Mouse (Mus musculus): ENCODE results near the gene Scube1. TPM values are rescaled to one million over a fixed set of nuclear protein-coding genes. Genes with fewer than 3 reads are reported as not detected.

Scube1 gene
- polyA plus RNA-seq, 1 experiment = 2.9 TPM

DNA sequence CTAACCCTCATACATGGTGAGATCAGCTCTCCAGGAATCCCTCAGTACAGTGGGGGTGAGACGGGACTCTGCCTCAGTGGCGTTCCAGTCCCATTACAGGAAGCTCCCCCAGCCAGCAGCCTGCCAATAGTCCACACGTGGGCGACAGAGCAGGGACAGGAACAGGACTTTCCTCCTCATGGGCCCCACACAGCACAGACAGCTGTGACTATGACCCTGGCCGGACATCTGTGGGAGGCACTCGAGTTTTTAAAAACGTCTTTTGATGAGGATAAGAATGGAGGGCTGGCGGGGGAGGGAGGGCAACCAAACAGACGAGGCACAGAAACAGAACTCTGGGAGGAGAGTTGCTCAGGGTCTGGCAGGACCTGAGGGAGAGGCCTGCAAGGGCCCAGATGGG is 38.2 kb downstream of the Scube1 start:
- TF ChIP-seq POLR2A (IDR thresholded peaks at IDR 0.05; ENCODE audit: borderline replicate concordance, insufficient read depth, low read length) = no peak
- TF ChIP-seq CTCF (IDR thresholded peaks at IDR 0.05; ENCODE audit: borderline replicate concordance, insufficient read depth, low read depth, low read length) = no peak
- H3K27me3 ChIP-seq (ENCODE audit: control insufficient read depth, insufficient read depth, low read length) = no peaks in the 10 kb centered on the region
- DNase-seq = no peak
- 65% methylated on average over 9 of the region's 9 CpGs for WGBS
- no peak overlapping the region for H3K27ac ChIP-seq (ENCODE audit: insufficient read depth, low read length)
- no peaks in the 10 kb centered on the region for H3K4me1 ChIP-seq (ENCODE audit: control insufficient read depth, insufficient read depth, low read length)
- no peak overlapping the region for H3K4me3 ChIP-seq (replicated peaks; ENCODE audit: insufficient read depth, low read depth, low read length)

DNA sequence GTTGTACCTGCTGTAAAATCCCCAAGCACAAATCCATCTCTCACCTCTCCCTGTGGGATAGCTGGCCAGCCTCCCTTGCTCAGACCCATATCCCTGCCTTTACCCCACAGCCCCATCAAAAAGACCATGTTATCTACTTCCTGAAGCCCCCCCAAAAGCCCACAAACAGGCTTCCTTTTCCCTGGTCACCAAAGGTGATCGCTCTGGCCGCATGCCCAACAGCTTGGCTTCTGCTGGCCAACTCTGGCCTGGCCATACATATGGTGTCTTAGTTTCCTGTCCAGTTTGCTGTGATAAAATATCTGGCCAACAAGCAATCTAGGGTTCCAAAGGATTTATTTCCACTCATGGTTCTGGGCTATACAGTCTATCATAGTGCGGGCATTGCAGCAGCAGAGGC is 38.9 kb downstream of the Scube1 start:
- no peak for DNase-seq
- no peak for TF ChIP-seq POLR2A (IDR thresholded peaks at IDR 0.05; ENCODE audit: borderline replicate concordance, insufficient read depth, low read length)
- no peak for TF ChIP-seq CTCF (IDR thresholded peaks at IDR 0.05; ENCODE audit: borderline replicate concordance, insufficient read depth, low read depth, low read length)
- H3K27me3 ChIP-seq (ENCODE audit: control insufficient read depth, insufficient read depth, low read length) = no peaks in the 10 kb centered on the region
- H3K27ac ChIP-seq (ENCODE audit: insufficient read depth, low read length) = no peak overlapping the region
- 74% methylated on average over 3 of the region's 3 CpGs for WGBS
- H3K4me1 ChIP-seq (ENCODE audit: control insufficient read depth, insufficient read depth, low read length) = no peaks in the 10 kb centered on the region
- no peak overlapping the region for H3K4me3 ChIP-seq (replicated peaks; ENCODE audit: insufficient read depth, low read depth, low read length)

DNA sequence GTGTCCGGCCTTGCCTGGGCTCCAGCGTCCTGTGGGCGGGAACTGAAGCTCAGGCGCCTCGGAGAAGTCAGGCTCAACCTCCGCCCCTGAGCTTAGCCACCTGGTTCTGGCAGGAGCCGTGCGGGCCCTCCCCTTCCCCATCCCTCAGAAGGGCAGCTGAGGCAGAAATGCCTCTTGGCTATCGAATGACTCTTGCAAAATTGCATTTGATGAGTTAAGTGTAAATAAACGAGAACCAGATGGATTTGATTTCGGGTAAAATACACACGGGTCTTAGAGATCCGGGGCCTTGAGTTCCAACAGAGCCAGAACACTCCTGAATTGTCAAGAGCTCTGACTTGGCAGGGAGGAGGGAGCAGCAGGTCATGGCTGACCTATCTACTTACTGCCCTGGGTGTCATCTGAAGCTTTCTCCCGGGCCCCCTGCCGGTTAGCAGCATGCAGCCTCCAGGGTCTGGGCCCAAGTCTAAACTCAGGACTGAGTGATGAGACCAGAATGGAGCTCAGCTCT is 41.7 kb downstream of the Scube1 start:
- no peak for DNase-seq
- Histone ChIP-seq H3K4me3 (replicated peaks; ENCODE audit: insufficient read depth, low read depth, low read length) (no peak overlapping the region), H3K27ac (ENCODE audit: insufficient read depth, low read length) (no peak overlapping the region), H3K27me3 (ENCODE audit: control insufficient read depth, insufficient read depth, low read length) (no peaks in the 10 kb centered on the region), H3K4me1 (ENCODE audit: control insufficient read depth, insufficient read depth, low read length) (peaks cover 6% of the 10 kb centered on the region; the same call in 1 of the 2 replicates)
- TF ChIP-seq POLR2A (IDR thresholded peaks at IDR 0.05; ENCODE audit: borderline replicate concordance, insufficient read depth, low read length) = no peak
- no peak for TF ChIP-seq CTCF (IDR thresholded peaks at IDR 0.05; ENCODE audit: borderline replicate concordance, insufficient read depth, low read depth, low read length)
- 73% methylated on average over 15 of the region's 15 CpGs for WGBS

DNA sequence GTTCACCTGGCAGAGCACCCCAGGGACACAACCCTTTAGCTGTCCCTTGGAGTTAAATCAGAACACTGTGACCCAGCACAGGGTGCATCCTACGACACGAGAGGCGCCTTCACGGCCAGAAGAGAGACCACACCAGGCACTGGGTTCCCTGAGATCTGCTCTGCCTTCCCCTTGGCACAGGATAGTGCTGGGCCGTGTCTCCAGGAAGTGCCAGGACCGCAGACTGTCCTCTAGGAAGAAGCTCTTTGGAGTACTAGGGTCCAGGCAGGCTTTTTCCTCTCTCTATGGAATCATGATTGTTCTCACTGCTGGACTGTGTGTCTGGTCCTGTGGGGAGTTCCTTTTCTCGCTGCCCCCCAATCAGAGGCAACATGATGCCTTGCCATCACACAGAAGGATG is 44.5 kb downstream of the Scube1 start:
- no peak for DNase-seq
- TF ChIP-seq CTCF (IDR thresholded peaks at IDR 0.05; ENCODE audit: borderline replicate concordance, insufficient read depth, low read depth, low read length) = no peak
- TF ChIP-seq POLR2A (IDR thresholded peaks at IDR 0.05; ENCODE audit: borderline replicate concordance, insufficient read depth, low read length) = no peak
- WGBS = 76% methylated on average over 7 of the region's 7 CpGs
- Histone ChIP-seq H3K4me1 (ENCODE audit: control insufficient read depth, insufficient read depth, low read length) (peaks cover 6% of the 10 kb centered on the region; the same call in 1 of the 2 replicates), H3K27ac (ENCODE audit: insufficient read depth, low read length) (no peak overlapping the region), H3K4me3 (replicated peaks; ENCODE audit: insufficient read depth, low read depth, low read length) (no peak overlapping the region), H3K27me3 (ENCODE audit: control insufficient read depth, insufficient read depth, low read length) (no peaks in the 10 kb centered on the region)

DNA sequence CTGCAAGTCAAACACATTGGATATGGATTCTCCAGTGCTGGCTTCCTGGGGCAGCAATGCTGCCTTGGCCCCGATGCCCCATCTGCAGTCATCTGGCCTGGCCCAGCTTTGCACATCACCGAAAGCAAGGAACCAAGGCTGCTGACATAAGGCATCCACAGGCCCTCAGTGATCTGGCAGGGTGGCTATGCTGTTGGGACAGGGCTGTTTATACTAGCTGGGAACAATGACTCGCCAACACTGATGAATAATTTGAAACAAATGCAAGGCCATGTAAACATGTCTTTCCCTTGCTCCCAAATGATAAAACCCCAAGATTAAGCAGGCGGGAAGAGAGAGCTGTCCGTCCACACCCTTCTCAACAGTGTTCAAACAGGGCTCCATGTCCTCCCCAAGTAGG is 45.1 kb downstream of the Scube1 start:
- TF ChIP-seq POLR2A (IDR thresholded peaks at IDR 0.05; ENCODE audit: borderline replicate concordance, insufficient read depth, low read length) (no peak), CTCF (IDR thresholded peaks at IDR 0.05; ENCODE audit: borderline replicate concordance, insufficient read depth, low read depth, low read length) (no peak)
- no peaks in the 10 kb centered on the region for H3K27me3 ChIP-seq (ENCODE audit: control insufficient read depth, insufficient read depth, low read length)
- no peak overlapping the region for H3K4me3 ChIP-seq (replicated peaks; ENCODE audit: insufficient read depth, low read depth, low read length)
- 86% methylated on average over 5 of the region's 5 CpGs for WGBS
- H3K4me1 ChIP-seq (ENCODE audit: control insufficient read depth, insufficient read depth, low read length) = peaks cover 6% of the 10 kb centered on the region; the same call in 1 of the 2 replicates
- DNase-seq = no peak
- H3K27ac ChIP-seq (ENCODE audit: insufficient read depth, low read length) = no peak overlapping the region

DNA sequence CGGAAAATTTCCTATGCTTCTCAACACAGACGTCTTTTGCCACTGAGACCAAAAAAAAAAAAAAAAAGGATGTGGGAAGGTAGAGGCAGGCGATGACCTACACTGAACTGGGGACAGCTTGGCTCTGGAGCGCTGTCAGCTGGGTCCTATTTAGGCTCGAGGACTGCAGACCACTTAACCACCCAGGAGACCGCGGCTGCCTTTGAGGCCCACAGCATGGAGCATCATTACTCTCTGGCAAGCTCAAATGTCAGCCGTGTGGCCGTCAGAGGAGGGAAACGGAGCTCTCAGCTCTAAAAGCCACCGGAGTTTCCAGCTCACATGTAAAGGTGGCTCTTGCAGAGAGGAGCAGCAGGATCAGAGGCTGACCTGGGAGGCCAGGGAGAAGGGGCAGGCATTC is 46.2 kb downstream of the Scube1 start:
- no peaks in the 10 kb centered on the region for H3K27me3 ChIP-seq (ENCODE audit: control insufficient read depth, insufficient read depth, low read length)
- TF ChIP-seq POLR2A (IDR thresholded peaks at IDR 0.05; ENCODE audit: borderline replicate concordance, insufficient read depth, low read length) (no peak), CTCF (IDR thresholded peaks at IDR 0.05; ENCODE audit: borderline replicate concordance, insufficient read depth, low read depth, low read length) (no peak)
- peaks cover 6% of the 10 kb centered on the region; the same call in 1 of the 2 replicates for H3K4me1 ChIP-seq (ENCODE audit: control insufficient read depth, insufficient read depth, low read length)
- H3K4me3 ChIP-seq (replicated peaks; ENCODE audit: insufficient read depth, low read depth, low read length) = no peak overlapping the region
- whole genome bisulfite sequencing = 5% methylated on average over 11 of the region's 11 CpGs
- no peak for DNase-seq
- no peak overlapping the region for H3K27ac ChIP-seq (ENCODE audit: insufficient read depth, low read length)

DNA sequence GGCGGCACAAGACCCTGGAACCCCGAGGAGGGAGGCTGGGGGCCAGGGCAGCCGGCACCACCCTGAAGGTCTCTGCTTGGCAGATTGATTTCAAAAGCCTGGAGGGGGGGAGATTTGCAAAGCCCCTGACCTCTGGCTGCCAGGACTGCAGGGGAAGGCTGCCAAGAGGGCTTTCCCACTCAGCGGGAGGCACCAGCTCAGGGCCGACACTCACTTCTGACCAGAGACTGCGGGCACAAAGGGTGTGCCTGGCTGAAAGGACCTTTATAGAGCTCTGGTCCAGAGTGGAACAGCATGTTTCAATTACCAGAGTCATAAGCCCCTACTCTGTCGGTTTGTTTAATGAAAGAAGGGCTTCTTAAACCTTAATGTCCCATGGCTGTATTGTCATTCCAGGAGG is 46.7 kb downstream of the Scube1 start:
- Histone ChIP-seq H3K27me3 (ENCODE audit: control insufficient read depth, insufficient read depth, low read length) (no peaks in the 10 kb centered on the region), H3K4me1 (ENCODE audit: control insufficient read depth, insufficient read depth, low read length) (peaks cover 6% of the 10 kb centered on the region; the same call in 1 of the 2 replicates), H3K4me3 (replicated peaks; ENCODE audit: insufficient read depth, low read depth, low read length) (no peak overlapping the region), H3K27ac (ENCODE audit: insufficient read depth, low read length) (no peak overlapping the region)
- WGBS = 8% methylated on average over 7 of the region's 7 CpGs
- DNase-seq = no peak
- TF ChIP-seq POLR2A (IDR thresholded peaks at IDR 0.05; ENCODE audit: borderline replicate concordance, insufficient read depth, low read length) = no peak
- no peak for TF ChIP-seq CTCF (IDR thresholded peaks at IDR 0.05; ENCODE audit: borderline replicate concordance, insufficient read depth, low read depth, low read length)

DNA sequence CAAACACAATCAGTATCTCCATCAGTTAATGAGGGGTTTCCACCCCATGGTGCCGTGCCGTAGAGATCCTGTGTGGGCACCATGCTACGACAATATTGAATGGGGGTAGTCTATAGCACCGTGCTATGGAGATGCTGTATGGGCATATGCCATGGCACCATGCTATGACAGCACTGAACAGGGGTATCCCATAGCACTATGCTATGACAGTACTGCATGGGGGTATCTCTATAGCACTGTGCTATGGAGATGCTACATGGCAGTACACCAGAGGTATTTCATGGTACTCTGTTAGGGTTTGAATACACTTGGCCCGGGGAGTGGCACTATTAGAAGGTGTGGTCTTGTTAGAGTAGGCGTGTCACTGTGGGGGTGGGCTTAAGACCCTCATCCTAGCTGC is 47.7 kb downstream of the Scube1 start:
- H3K4me1 ChIP-seq (ENCODE audit: control insufficient read depth, insufficient read depth, low read length) = peaks cover 6% of the 10 kb centered on the region; the same call in 1 of the 2 replicates
- DNase-seq = no peak
- H3K4me3 ChIP-seq (replicated peaks; ENCODE audit: insufficient read depth, low read depth, low read length) = no peak overlapping the region
- no peak overlapping the region for H3K27ac ChIP-seq (ENCODE audit: insufficient read depth, low read length)
- no peaks in the 10 kb centered on the region for H3K27me3 ChIP-seq (ENCODE audit: control insufficient read depth, insufficient read depth, low read length)
- TF ChIP-seq CTCF (IDR thresholded peaks at IDR 0.05; ENCODE audit: borderline replicate concordance, insufficient read depth, low read depth, low read length) (no peak), POLR2A (IDR thresholded peaks at IDR 0.05; ENCODE audit: borderline replicate concordance, insufficient read depth, low read length) (no peak)
- 97% methylated on average over 6 of the region's 6 CpGs for WGBS

All from cerebellum, adult 2 months (tissue).